Mouse (Mus musculus): ENCODE results near the gene Blm. TPM values are rescaled to one million over a fixed set of nuclear protein-coding genes. Genes with fewer than 3 reads are reported as not detected.

The Blm gene
- polyA plus RNA-seq, 1 experiment from 2014 or later, result 34.0 TPM

DNA sequence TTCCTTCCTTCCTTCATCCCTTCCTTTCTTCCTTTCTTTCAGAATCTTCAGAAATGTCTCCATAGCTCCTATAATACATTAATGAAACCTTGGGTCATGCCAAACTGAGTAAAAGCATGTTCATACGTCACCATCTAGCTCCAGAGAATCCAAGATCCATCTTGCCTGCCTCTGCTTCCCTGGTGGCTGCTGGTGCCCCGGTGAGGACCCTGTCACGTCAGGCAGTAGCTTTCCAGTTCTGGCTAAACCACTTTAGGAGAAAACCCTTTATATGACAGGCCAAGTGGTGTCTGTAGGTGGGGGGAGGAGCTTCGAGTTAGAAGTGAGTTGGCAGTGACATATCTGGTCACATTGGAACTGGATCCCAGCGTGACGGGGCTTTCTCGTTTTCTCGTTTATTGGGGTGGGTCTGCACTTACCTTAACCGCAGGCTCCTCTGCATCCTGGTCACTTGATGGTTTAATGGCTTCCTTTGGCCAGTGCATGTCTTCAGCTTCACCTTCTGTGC, 129.7 kb downstream of the Blm start, which contains the start of gene Furin:
Furin (minus strand) TSS at position 249 of the 508 bp plus-strand sequence.
- Histone ChIP-seq H3K9me3 (ENCODE audit: control insufficient read depth, low read length) (no peaks in the 10 kb centered on the region), H3K4me1 (replicated peaks; ENCODE audit: control insufficient read depth, insufficient read depth, low read length) (peaks cover 6% of the 10 kb centered on the region; the same call in 1 of the 2 replicates), H3K27ac (ENCODE audit: low read depth, low read length) (no peak within 1 kb of the TSS), H3K4me3 (ENCODE audit: low read depth, low read length) (no peak within 1 kb of the TSS), H3K36me3 (ENCODE audit: control insufficient read depth, insufficient read depth, low read length) (no peaks in the 10 kb centered on the region), H3K9ac (ENCODE audit: low read depth, low read length) (no peak within 1 kb of the TSS), H3K27me3 (ENCODE audit: control insufficient read depth, insufficient read depth, low read length) (no peaks in the 10 kb centered on the region), H3K4me2 (replicated peaks; ENCODE audit: low read depth, low read length) (no peak within 1 kb of the TSS)
- DNase-seq (ENCODE audit: low spot score) (no peak), ATAC-seq (ENCODE audit: low FRiP score) (no peak)
- WGBS, result 73% methylated on average over 9 of the region's 9 CpGs

Other genes with a start within 250 kb of the Blm start
- gene Prc1, start 240.7 kb downstream of the Blm start, polyA plus RNA-seq (2014; fragmentation: Nextera tagmentation; extraction: Ambion mirVana), result 182 and 190 TPM in 2 replicates
- gene Rccd1, start 210.7 kb downstream of the Blm start, polyA plus RNA-seq (2014; fragmentation: Nextera tagmentation; extraction: Ambion mirVana), result 10.1 and 11.7 TPM in 2 replicates
- gene Unc45a, start 194.1 kb downstream of the Blm start, polyA plus RNA-seq (2014; fragmentation: Nextera tagmentation; extraction: Ambion mirVana), result 23.4 and 30.4 TPM in 2 replicates
- 18.4 and 25.3 TPM in 2 replicates for gene Hddc3, start 192.0 kb downstream of the Blm start, polyA plus RNA-seq (2014; fragmentation: Nextera tagmentation; extraction: Ambion mirVana)
- gene Man2a2, start 163.7 kb downstream of the Blm start, polyA plus RNA-seq (2014; fragmentation: Nextera tagmentation; extraction: Ambion mirVana), result 7.7 and 9.8 TPM in 2 replicates
- 5.8 and 9.5 TPM in 2 replicates for gene Fes, start 147.2 kb downstream of the Blm start, polyA plus RNA-seq (2014; fragmentation: Nextera tagmentation; extraction: Ambion mirVana)
- 3.4 and 4.1 TPM in 2 replicates for gene Furin, start 129.7 kb downstream of the Blm start, polyA plus RNA-seq (2014; fragmentation: Nextera tagmentation; extraction: Ambion mirVana)
- gene Crtc3, start 153.8 kb upstream of the Blm start, polyA plus RNA-seq (2014; fragmentation: Nextera tagmentation; extraction: Ambion mirVana), result 9.9 and 11.1 TPM in 2 replicates

Measured in hindbrain, embryonic 11.5 days (tissue).